Mouse (Mus musculus): ENCODE data around the gene Irgc1. TPM values are rescaled to one million over a fixed set of nuclear protein-coding genes. Genes with fewer than 3 reads are reported as not detected.
"Not testable (repeated sequence)": the region's sequence is repeated elsewhere in the genome, so short reads cannot be mapped to it uniquely, and the experiment has no call there.

Gene Irgc1
- total RNA-seq, 2 experiments from 2014 or later = not detected

GRCm38 (mm10) chr7:24408186-24408585 is 43.9 kb downstream of the Irgc1 start:
- intact Hi-C loops (cut with DNase I) = no loop called here
- no peak for DNase-seq

GRCm38 (mm10) chr7:24406528-24407344 is 45.4 kb downstream of the Irgc1 start:
- DNase-seq = peak; percentile 75 to 85
- intact Hi-C loops (cut with DNase I) = loop anchor here (1.0 kb wide), 1 partner anchor 41 kb away; no protein-coding TSS in a partner anchor

GRCm38 (mm10) chr7:24405649-24406048 is 46.4 kb downstream of the Irgc1 start:
- intact Hi-C loops (cut with DNase I) = no loop called here
- DNase-seq = no peak

GRCm38 (mm10) chr7:24402851-24403250 is 49.2 kb downstream of the Irgc1 start:
- intact Hi-C loops (cut with DNase I) = no loop called here
- DNase-seq = no peak

- DNase-seq; intact Hi-C loops (cut with DNase I): not testable (repeated sequence)
Measured at GRCm38 (mm10) chr7:24400489-24400888, 51.6 kb downstream of the Irgc1 start.

- no peak for DNase-seq
- intact Hi-C loops (cut with DNase I) = no loop called here
Measured at GRCm38 (mm10) chr7:24400082-24400452, 52.0 kb downstream of the Irgc1 start.

- peak; percentile 98 to 99 for DNase-seq
- intact Hi-C loops (cut with DNase I) = loop anchor here (10.0 kb wide), 1 partner anchor 265 kb away; the partner anchor contains the start of gene Zfp235
Measured at GRCm38 (mm10) chr7:24399256-24400081, 52.6 kb downstream of the Irgc1 start, which contains the start of gene Smg9. Smg9 (plus strand) TSS chr7:24399619.

GRCm38 (mm10) chr7:24398364-24398913 is 53.7 kb downstream of the Irgc1 start:
- intact Hi-C loops (cut with DNase I) = loop anchor here (10.0 kb wide), 1 partner anchor 264 kb away; the partner anchor contains the start of gene Zfp235
- DNase-seq = no peak

GRCm38 (mm10) chr7:24396832-24397231 is 55.3 kb downstream of the Irgc1 start:
- intact Hi-C loops (cut with DNase I) = loop anchor here (10.0 kb wide), 1 partner anchor 262 kb away; the partner anchor contains the start of gene Zfp235
- no peak for DNase-seq

GRCm38 (mm10) chr7:24394475-24395161 is 57.5 kb downstream of the Irgc1 start:
- intact Hi-C loops (cut with DNase I) = loop anchor here (10.0 kb wide), 1 partner anchor 260 kb away; the partner anchor contains the start of gene Zfp235
- no peak for DNase-seq

GRCm38 (mm10) chr7:24394054-24394453 is 58.0 kb downstream of the Irgc1 start:
- intact Hi-C loops (cut with DNase I) = loop anchor here (10.0 kb wide), 1 partner anchor 259 kb away; the partner anchor contains the start of gene Zfp235

GRCm38 (mm10) chr7:24391687-24392086 is 60.4 kb downstream of the Irgc1 start:
- DNase-seq = no peak
- intact Hi-C loops (cut with DNase I) = loop anchor here (10.0 kb wide), 1 partner anchor 257 kb away; the partner anchor contains the start of gene Zfp235

More at GRCm38 (mm10) chr7:24394054-24394453, 58.0 kb downstream of the Irgc1 start:
- no peak for DNase-seq

- intact Hi-C loops (cut with DNase I) = loop anchor here (10.0 kb wide), 1 partner anchor 256 kb away; the partner anchor contains the start of gene Zfp235
- no peak for DNase-seq
Measured at GRCm38 (mm10) chr7:24391077-24391476, 61.0 kb downstream of the Irgc1 start.

- no peak for DNase-seq
- intact Hi-C loops (cut with DNase I) = loop anchor here (10.0 kb wide), 1 partner anchor 256 kb away; the partner anchor contains the start of gene Zfp235
Measured at GRCm38 (mm10) chr7:24390512-24390911, 61.6 kb downstream of the Irgc1 start.

- intact Hi-C loops (cut with DNase I) = loop anchor here (10.0 kb wide), 2 partner anchors 255 to 425 kb away; partner anchors contain the start of gene Zfp235
- no peak for DNase-seq
Measured at GRCm38 (mm10) chr7:24389516-24390187, 62.4 kb downstream of the Irgc1 start.

GRCm38 (mm10) chr7:24387059-24387556 is 65.0 kb downstream of the Irgc1 start:
- intact Hi-C loops (cut with DNase I) = loop anchor here (10.0 kb wide), 1 partner anchor 422 kb away; no protein-coding TSS in a partner anchor
- DNase-seq = peak; percentile 33 to 37

GRCm38 (mm10) chr7:24384827-24385226 is 67.3 kb downstream of the Irgc1 start:
- peak; percentile 60 to 80 for DNase-seq
- intact Hi-C loops (cut with DNase I) = loop anchor here (1.0 to 10.0 kb wide), 3 partner anchors 21 to 420 kb away; no protein-coding TSS in a partner anchor

- intact Hi-C loops (cut with DNase I) = loop anchor here (2.0 to 10.0 kb wide), 2 partner anchors 47 to 419 kb away; no protein-coding TSS in a partner anchor
- DNase-seq = no peak
Measured at GRCm38 (mm10) chr7:24384070-24384469, 68.0 kb downstream of the Irgc1 start.

Data from heart, postnatal 10 days (tissue).